Mouse (Mus musculus): Measurements from ENCODE around the gene Itga10. TPM values are rescaled to one million over a fixed set of nuclear protein-coding genes. Genes with fewer than 3 reads are reported as not detected.

The Itga10 gene
- polyA plus RNA-seq, 1 experiment = 1.2 TPM

- Histone ChIP-seq H3K4me3 (ENCODE audit: insufficient read depth, low read depth, low read length) (peak within 1 kb of the TSS; percentile 75), H3K36me3 (ENCODE audit: control insufficient read depth, insufficient read depth, low read length) (no peaks in the 10 kb centered on the region), H3K4me1 (ENCODE audit: control insufficient read depth, insufficient read depth, low read length) (peaks cover 13% of the 10 kb centered on the region), H3K27ac (ENCODE audit: insufficient read depth, low read depth, low read length) (peak within 1 kb of the TSS; percentile 48), H3K27me3 (replicated peaks; ENCODE audit: control insufficient read depth, insufficient read depth, low read length) (no peaks in the 10 kb centered on the region; the same call in 1 of the 2 replicates)
- WGBS = 2% methylated on average over 60 of the region's 60 CpGs
- TF ChIP-seq CTCF (conservative IDR thresholded peaks at IDR 0.05; ENCODE audit: insufficient read depth, insufficient read length, low read depth, low read length) = 0 out of 2 replicates have a peak, but pooled peaks have one; percentile 14
- TF ChIP-seq POLR2A (IDR thresholded peaks at IDR 0.05; ENCODE audit: low read depth, low read length) = no peak
- peak; percentile 95 for DNase-seq
Observed at GRCm38 (mm10) chr3:96634928-96635879, 10.2 kb upstream of the Itga10 start, which contains the start of the genes Pex11b and Gm42957. Gene Pex11b (plus strand): TSS chr3:96635376. Gene Gm42957 (plus strand): TSS chr3:96635474.

GRCm38 (mm10) chr3:96635906-96636305 is 9.5 kb upstream of the Itga10 start:
- H3K36me3 ChIP-seq (ENCODE audit: control insufficient read depth, insufficient read depth, low read length) = no peaks in the 10 kb centered on the region
- WGBS = 6% methylated on average over 15 of the region's 15 CpGs

GRCm38 (mm10) chr3:96636448-96636847 is 8.9 kb upstream of the Itga10 start:
- 57% methylated on average over 11 of the region's 11 CpGs for WGBS
- DNase-seq = no peak
- no peak for TF ChIP-seq CTCF (conservative IDR thresholded peaks at IDR 0.05; ENCODE audit: insufficient read depth, insufficient read length, low read depth, low read length)
- Histone ChIP-seq H3K36me3 (ENCODE audit: control insufficient read depth, insufficient read depth, low read length) (no peaks in the 10 kb centered on the region), H3K4me3 (ENCODE audit: insufficient read depth, low read depth, low read length) (peak overlapping the region; percentile 28), H3K27ac (ENCODE audit: insufficient read depth, low read depth, low read length) (no peak overlapping the region), H3K27me3 (replicated peaks; ENCODE audit: control insufficient read depth, insufficient read depth, low read length) (no peaks in the 10 kb centered on the region; the same call in 1 of the 2 replicates), H3K4me1 (ENCODE audit: control insufficient read depth, insufficient read depth, low read length) (peaks cover 13% of the 10 kb centered on the region)

More at GRCm38 (mm10) chr3:96635906-96636305, 9.5 kb upstream of the Itga10 start:
- TF ChIP-seq POLR2A (IDR thresholded peaks at IDR 0.05; ENCODE audit: low read depth, low read length) = no peak
- no peak for TF ChIP-seq CTCF (conservative IDR thresholded peaks at IDR 0.05; ENCODE audit: insufficient read depth, insufficient read length, low read depth, low read length)
- Histone ChIP-seq H3K27ac (ENCODE audit: insufficient read depth, low read depth, low read length) (peak overlapping the region; percentile 48; the same call in 1 of the 2 replicates), H3K27me3 (replicated peaks; ENCODE audit: control insufficient read depth, insufficient read depth, low read length) (no peaks in the 10 kb centered on the region; the same call in 1 of the 2 replicates), H3K4me3 (ENCODE audit: insufficient read depth, low read depth, low read length) (peak overlapping the region; percentile 75), H3K4me1 (ENCODE audit: control insufficient read depth, insufficient read depth, low read length) (peaks cover 13% of the 10 kb centered on the region)
- no peak for DNase-seq

- peak; percentile 77 for DNase-seq
- H3K4me1 ChIP-seq (ENCODE audit: control insufficient read depth, insufficient read depth, low read length) = peaks cover 13% of the 10 kb centered on the region
- WGBS = 92% methylated on average over 1 of the region's 1 CpGs
- no peak overlapping the region for H3K4me3 ChIP-seq (ENCODE audit: insufficient read depth, low read depth, low read length)
- H3K27ac ChIP-seq (ENCODE audit: insufficient read depth, low read depth, low read length) = no peak overlapping the region
- H3K36me3 ChIP-seq (ENCODE audit: control insufficient read depth, insufficient read depth, low read length) = no peaks in the 10 kb centered on the region
- TF ChIP-seq CTCF (conservative IDR thresholded peaks at IDR 0.05; ENCODE audit: insufficient read depth, insufficient read length, low read depth, low read length) (peak; percentile 76), POLR2A (IDR thresholded peaks at IDR 0.05; ENCODE audit: low read depth, low read length) (no peak)
- H3K27me3 ChIP-seq (replicated peaks; ENCODE audit: control insufficient read depth, insufficient read depth, low read length) = no peaks in the 10 kb centered on the region; the same call in 1 of the 2 replicates
Observed at GRCm38 (mm10) chr3:96639219-96639618, 6.2 kb upstream of the Itga10 start.

GRCm38 (mm10) chr3:96647365-96647764 is 2.0 kb downstream of the Itga10 start:
- 84% methylated on average over 3 of the region's 3 CpGs for WGBS
- H3K27ac ChIP-seq (ENCODE audit: insufficient read depth, low read depth, low read length) = no peak overlapping the region
- no peak overlapping the region for H3K4me3 ChIP-seq (ENCODE audit: insufficient read depth, low read depth, low read length)
- DNase-seq = no peak
- H3K27me3 ChIP-seq (replicated peaks; ENCODE audit: control insufficient read depth, insufficient read depth, low read length) = no peaks in the 10 kb centered on the region
- H3K36me3 ChIP-seq (ENCODE audit: control insufficient read depth, insufficient read depth, low read length) = no peaks in the 10 kb centered on the region
- no peaks in the 10 kb centered on the region for H3K4me1 ChIP-seq (ENCODE audit: control insufficient read depth, insufficient read depth, low read length)
- no peak for TF ChIP-seq CTCF (conservative IDR thresholded peaks at IDR 0.05; ENCODE audit: insufficient read depth, insufficient read length, low read depth, low read length)
- no peak for TF ChIP-seq POLR2A (IDR thresholded peaks at IDR 0.05; ENCODE audit: low read depth, low read length)

- no peaks in the 10 kb centered on the region for H3K36me3 ChIP-seq (ENCODE audit: control insufficient read depth, insufficient read depth, low read length)
- TF ChIP-seq POLR2A (IDR thresholded peaks at IDR 0.05; ENCODE audit: low read depth, low read length) (no peak), CTCF (conservative IDR thresholded peaks at IDR 0.05; ENCODE audit: insufficient read depth, insufficient read length, low read depth, low read length) (no peak)
- H3K4me3 ChIP-seq (ENCODE audit: insufficient read depth, low read depth, low read length) = no peak overlapping the region
- 91% methylated on average over 2 of the region's 2 CpGs for WGBS
- H3K4me1 ChIP-seq (ENCODE audit: control insufficient read depth, insufficient read depth, low read length) = peaks cover 3% of the 10 kb centered on the region; the same call in 1 of the 2 replicates
- no peak overlapping the region for H3K27ac ChIP-seq (ENCODE audit: insufficient read depth, low read depth, low read length)
- DNase-seq = no peak
- no peaks in the 10 kb centered on the region for H3K27me3 ChIP-seq (replicated peaks; ENCODE audit: control insufficient read depth, insufficient read depth, low read length)
Observed at GRCm38 (mm10) chr3:96660901-96661300, 15.5 kb downstream of the Itga10 start.
